In the genomic region with DNA sequence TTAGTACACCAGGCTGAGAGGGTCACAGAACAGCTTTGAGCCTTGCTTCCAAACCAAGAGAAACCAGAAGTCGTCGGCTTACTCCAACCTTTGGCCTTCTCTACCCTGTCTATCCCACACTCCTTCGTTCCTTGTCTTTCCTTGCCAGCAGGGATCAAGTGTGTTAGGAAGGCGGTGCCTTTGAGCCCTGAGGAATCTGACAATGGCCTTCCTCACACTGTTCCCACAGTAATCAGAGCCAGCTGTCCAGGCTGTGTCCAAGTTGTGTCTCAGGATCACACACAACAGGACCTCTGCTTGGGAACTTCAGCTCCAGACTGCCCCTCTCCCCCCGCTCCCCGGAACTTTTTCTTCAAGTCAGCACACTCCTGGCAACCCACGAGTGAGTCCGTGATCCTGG, we compare ENCODE assay signal across 11 mouse cellular contexts.
A peak's percentile ranks its signal among the peaks of the same experiment; 100 is the strongest.
DNase-seq lines count a peak whose midpoint lies in the region; ATAC-seq and TF ChIP-seq lines count a peak whose summit lies in the region.
"Had no signal": no experiment of that assay in that cellular context is flagged by ENCODE, and none has a peak within 500 bp of the region (broad histone marks: within the 10 kb centered on the region; RNA-seq: fewer than 3 reads in every experiment).

No protein-coding gene starts in this region.

- H3K9ac ChIP-seq in heart, adult 2 months (ENCODE audit: low read depth, low read length) = no peak overlapping the region
- H3K9ac ChIP-seq in stomach, embryonic 15.5 days = no peak overlapping the region
- H3K9ac ChIP-seq: liver, embryonic 14.5 days had no signal

- no peak overlapping the region for H3K4me3 ChIP-seq in heart, adult 2 months
- no peak overlapping the region for H3K4me3 ChIP-seq in kidney, adult 2 months (ENCODE audit: insufficient read depth, low read depth, low read length)
- no peak overlapping the region for H3K4me3 ChIP-seq in stomach, embryonic 15.5 days (replicated peaks)

- no peaks in the 10 kb centered on the region for H3K79me2 ChIP-seq in heart, adult 2 months (replicated peaks; ENCODE audit: control insufficient read depth, insufficient read depth, low read length)

- no peak for TF ChIP-seq POLR2A in heart, adult 2 months (IDR thresholded peaks at IDR 0.05; ENCODE audit: insufficient read depth, low read depth, low read length)
- no peak for TF ChIP-seq POLR2A in kidney, adult 2 months (IDR thresholded peaks at IDR 0.05; ENCODE audit: low read depth, low read length)

- no peaks in the 10 kb centered on the region for H3K9me3 ChIP-seq in stomach, embryonic 15.5 days

- no peak for TF ChIP-seq CTCF in heart, adult 2 months (IDR thresholded peaks at IDR 0.05)
- no peak for TF ChIP-seq CTCF in kidney, adult 2 months (conservative IDR thresholded peaks at IDR 0.05; ENCODE audit: insufficient read depth, insufficient read length, low read depth, low read length)

- intact Hi-C loops in heart, adult 2 months (cut with DNase I) = no loop called here

- H3K4me1 ChIP-seq in heart, adult 2 months (ENCODE audit: control insufficient read depth, insufficient read depth, low read length) = peaks cover 14% of the 10 kb centered on the region
- peaks cover 4% of the 10 kb centered on the region; the same call in 1 of the 2 replicates for H3K4me1 ChIP-seq in kidney, adult 2 months (ENCODE audit: control insufficient read depth, insufficient read depth, low read length)
- peaks cover 15% of the 10 kb centered on the region for H3K4me1 ChIP-seq in stomach, embryonic 15.5 days

- peaks cover 10% of the 10 kb centered on the region for H3K36me3 ChIP-seq in heart, adult 2 months (ENCODE audit: control insufficient read depth, insufficient read depth, low read length)
- no peaks in the 10 kb centered on the region for H3K36me3 ChIP-seq in kidney, adult 2 months (ENCODE audit: control insufficient read depth, insufficient read depth, low read length)
- no peaks in the 10 kb centered on the region for H3K36me3 ChIP-seq in stomach, embryonic 15.5 days

- H3K4me2 ChIP-seq in stomach, embryonic 15.5 days = no peak overlapping the region

- TF ChIP-seq EP300 in heart, adult 2 months (IDR thresholded peaks at IDR 0.05; ENCODE audit: insufficient read depth, low read depth, low read length) = no peak

- H3K27me3 ChIP-seq in heart, adult 2 months (ENCODE audit: control insufficient read depth, insufficient read depth, low read length) = no peaks in the 10 kb centered on the region
- H3K27me3 ChIP-seq in kidney, adult 2 months (replicated peaks; ENCODE audit: control insufficient read depth, insufficient read depth, low read length) = no peaks in the 10 kb centered on the region
- H3K27me3 ChIP-seq in stomach, embryonic 15.5 days (replicated peaks) = no peaks in the 10 kb centered on the region

- DNase-seq in lung, postnatal 10 days = peak; percentile 32
- DNase-seq in lung, postnatal 25 days (ENCODE audit: low spot score) = no peak
- DNase-seq in heart, adult 2 months = no peak
- DNase-seq in kidney, adult 2 months = peak; percentile 46
- DNase-seq in layer of hippocampus, adult 11-12 months (ENCODE audit: low spot score) = no peak
- DNase-seq in Muller cell, postnatal 12 days (ENCODE audit: inconsistent ontology term) = no peak
- DNase-seq: cerebellum, adult 11 months; midbrain, embryonic 14.5 days had no signal

- peak overlapping the region; percentile 73 for H3K27ac ChIP-seq in heart, adult 2 months
- peak overlapping the region; percentile 58; the same call in 1 of the 2 replicates for H3K27ac ChIP-seq in kidney, adult 2 months (ENCODE audit: insufficient read depth, low read depth, low read length)
- H3K27ac ChIP-seq in stomach, embryonic 15.5 days = no peak overlapping the region
- H3K27ac ChIP-seq: liver, embryonic 14.5 days had no signal

- ATAC-seq in stomach, embryonic 15.5 days (ENCODE audit: insufficient read depth, low FRiP score, low read depth) = 0 out of 2 replicates have a peak, but pooled peaks have one; percentile 35
- ATAC-seq in erythroid progenitor cell, adult 5-6 weeks (replicated peaks; ENCODE audit: low FRiP score, poor library complexity, severe bottlenecking) = no peak

- 58% methylated on average over 8 of the region's 8 CpGs for WGBS in heart, adult 2 months
- WGBS in kidney, adult 2 months = 52% methylated on average over 8 of the region's 8 CpGs
- 70% methylated on average over 8 of the region's 8 CpGs for WGBS in stomach, embryonic 15.5 days

Comparison
In these comparisons a context has a peak if more than half of its experiments do, and no peak if none do; other contexts are left out.
1. DNase-seq: peak in lung, postnatal 10 days (single experiment) and kidney, adult 2 months (single experiment); none in lung, postnatal 25 days (single experiment), heart, adult 2 months (0 of 2), layer of hippocampus, adult 11-12 months (single experiment) and Muller cell, postnatal 12 days (single experiment).